Mouse (Mus musculus): ENCODE results near the gene Gm20865.
"Not testable (repeated sequence)": the region's sequence is repeated elsewhere in the genome, so short reads cannot be mapped to it uniquely, and the experiment has no call there.

Gene Gm20865

DNA sequence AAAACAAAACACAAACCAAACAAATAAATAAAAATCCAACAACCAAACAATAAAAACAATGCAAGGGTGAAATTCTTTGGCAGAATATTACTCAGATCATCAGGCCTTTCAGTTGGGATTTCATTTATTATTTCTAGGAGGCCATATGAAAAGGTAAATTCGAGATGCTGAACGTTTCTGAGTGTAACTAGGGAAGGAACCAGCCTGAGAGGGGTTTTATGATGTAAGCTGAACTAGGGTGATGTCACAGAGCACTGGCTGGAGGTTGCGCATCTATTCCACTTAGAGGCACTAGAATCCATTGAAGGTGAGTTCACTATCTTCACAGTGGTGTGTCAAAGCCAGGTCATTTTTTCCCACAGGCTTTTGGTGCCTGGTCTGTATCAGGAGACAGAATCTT lies at the start of gene Gm20865:
Gm20865 (plus strand) TSS at position 301 of the 400 bp plus-strand sequence.
- not testable (repeated sequence) for DNase-seq

All from cerebellum, postnatal 36 days (tissue).